Mouse (Mus musculus) limb, embryonic 12.5 days (tissue): ENCODE results near the gene Sdf4. TPM values are rescaled to one million over a fixed set of nuclear protein-coding genes. Genes with fewer than 3 reads are reported as not detected.
A peak's percentile ranks its signal among the peaks of the same experiment; 100 is the strongest.

Experiments
- ATAC-seq: fragments of 200-750 bp; cut with Nextera tagmentation; 2 replicates; pipeline ENCODE4 v1.8.0; 2017; ENCODE audit warnings: low read depth, moderate TSS enrichment; ENCODE audit not compliant: insufficient number of reproducible peaks, insufficient read depth, low FRiP score, low TSS enrichment
- H3K27ac ChIP-seq: fragments of 300-500 bp; sonication (generic); 2 replicates; pipeline ENCODE4 v1.5.1; 2016; ENCODE audit warnings: mild to moderate bottlenecking, moderate library complexity
- H3K27me3 ChIP-seq: fragments of 300-500 bp; sonication (generic); 2 replicates; pipeline ENCODE4 v1.6.1; 2016; ENCODE audit warnings: mild to moderate bottlenecking, moderate library complexity
- H3K36me3 ChIP-seq: fragments of 300-500 bp; sonication (generic); 2 replicates; pipeline ENCODE4 v1.6.1; 2016; ENCODE audit warnings: mild to moderate bottlenecking, moderate library complexity
- H3K4me1 ChIP-seq: fragments of 300-500 bp; sonication (generic); replicated peaks from 2 replicates; pipeline ENCODE4 v1.6.1; 2016
- H3K4me2 ChIP-seq: fragments of 300-500 bp; sonication (generic); 2 replicates; pipeline ENCODE4 v1.6.1; 2016; ENCODE audit warnings: mild to moderate bottlenecking, moderate library complexity
- H3K4me3 ChIP-seq: fragments of 300-500 bp; sonication (generic); replicated peaks from 2 replicates; pipeline ENCODE4 v1.5.1; 2016; ENCODE audit warnings: mild to moderate bottlenecking
- H3K9ac ChIP-seq: fragments of 300-500 bp; sonication (generic); replicated peaks from 2 replicates; pipeline ENCODE4 v1.6.1; 2016; ENCODE audit warnings: mild to moderate bottlenecking, moderate library complexity
- H3K9me3 ChIP-seq: fragments of 300-500 bp; sonication (generic); 2 replicates; pipeline ENCODE4 v1.6.1; 2016; ENCODE audit warnings: mild to moderate bottlenecking, moderate library complexity
- WGBS: fragments of 180-500 bp; shearing (Covaris S2); methylation state at CpG from one replicate; pipeline ENCODE4 v1.1.7; 2016; 5-methylcytosine and 5-hydroxymethylcytosine counted together
- microRNA counts: library from miRNA; unstranded; fragments of <30 nt; microRNA quantifications from one replicate; lab custom pipeline; 2017
- microRNA-seq: library from miRNA; unstranded; fragments of <30 nt; microRNA quantifications from one replicate; pipeline ENCODE4, GENCODE M21; 2017
- polyA plus RNA-seq: library from polyadenylated mRNA; unstranded; fragments of >200 nt; fragmentation: Nextera tagmentation; extraction: Ambion mirVana; gene quantifications from 2 replicates; pipeline ENCODE4 v1.2.1, GENCODE M21; 2016

Gene Sdf4
- polyA plus RNA-seq, 1 experiment from 2014 or later = 131 TPM

GRCm38 (mm10) chr4:156055173-156055572 is 62.5 kb downstream of the Sdf4 start:
- H3K27me3 ChIP-seq = no peaks in the 10 kb centered on the region
- no peak overlapping the region for H3K4me2 ChIP-seq
- peaks cover 8% of the 10 kb centered on the region for H3K4me1 ChIP-seq
- no peak for ATAC-seq
- H3K9ac ChIP-seq = no peak overlapping the region
- H3K27ac ChIP-seq = no peak overlapping the region
- 89% methylated on average over 5 of the region's 5 CpGs for WGBS
- H3K36me3 ChIP-seq = no peaks in the 10 kb centered on the region
- H3K9me3 ChIP-seq = no peaks in the 10 kb centered on the region
- no peak overlapping the region for H3K4me3 ChIP-seq

GRCm38 (mm10) chr4:156057702-156058101 is 65.0 kb downstream of the Sdf4 start:
- Histone ChIP-seq H3K36me3 (no peaks in the 10 kb centered on the region), H3K4me1 (peaks cover 8% of the 10 kb centered on the region), H3K4me3 (peak overlapping the region; percentile 5; the same call in 1 of the 2 replicates), H3K27ac (no peak overlapping the region), H3K4me2 (no peak overlapping the region), H3K27me3 (no peaks in the 10 kb centered on the region), H3K9me3 (no peaks in the 10 kb centered on the region), H3K9ac (no peak overlapping the region)
- 66% methylated on average over 10 of the region's 10 CpGs for WGBS
- no peak for ATAC-seq

- H3K27me3 ChIP-seq = no peaks in the 10 kb centered on the region
- peak overlapping the region; percentile 17 for H3K4me3 ChIP-seq
- ATAC-seq = no peak
- peak overlapping the region; percentile 8; the same call in 1 of the 2 replicates for H3K4me2 ChIP-seq
- no peak overlapping the region for H3K9ac ChIP-seq
- WGBS = 70% methylated on average over 9 of the region's 9 CpGs
- peak overlapping the region; percentile 45; the same call in 1 of the 2 replicates for H3K27ac ChIP-seq
- no peaks in the 10 kb centered on the region for H3K9me3 ChIP-seq
- no peaks in the 10 kb centered on the region for H3K36me3 ChIP-seq
- peaks cover 10% of the 10 kb centered on the region for H3K4me1 ChIP-seq
These were observed 66.2 kb downstream of the Sdf4 start for GRCm38 (mm10) chr4:156058826-156059225.

- Histone ChIP-seq H3K27me3 (no peaks in the 10 kb centered on the region), H3K4me1 (peaks cover 15% of the 10 kb centered on the region), H3K27ac (peak within 1 kb of the TSS; percentile 45; the same call in 1 of the 2 replicates), H3K9ac (no peak within 1 kb of the TSS), H3K4me3 (peak within 1 kb of the TSS; percentile 17), H3K4me2 (peak within 1 kb of the TSS; percentile 8; the same call in 1 of the 2 replicates), H3K9me3 (no peaks in the 10 kb centered on the region), H3K36me3 (no peaks in the 10 kb centered on the region)
- peak; percentile 71; the same call in 1 of the 2 replicates for ATAC-seq
- WGBS = 28% methylated on average over 5 of the region's 5 CpGs
These were observed 66.6 kb downstream of the Sdf4 start, which contains the start of gene Ttll10 for GRCm38 (mm10) chr4:156059261-156059660. Gene Ttll10, minus strand, starts transcription at chr4:156059414.

- H3K4me3 ChIP-seq = no peak overlapping the region
- ATAC-seq = no peak; the same call in 1 of the 2 replicates
These were observed 67.0 kb downstream of the Sdf4 start for GRCm38 (mm10) chr4:156059713-156060112.

More at GRCm38 (mm10) chr4:156059713-156060112, 67.0 kb downstream of the Sdf4 start:
- H3K27me3 ChIP-seq = no peaks in the 10 kb centered on the region
- 20% methylated on average over 10 of the region's 10 CpGs for WGBS
- H3K9ac ChIP-seq = no peak overlapping the region
- H3K9me3 ChIP-seq = no peaks in the 10 kb centered on the region
- 0 out of 2 replicates have a peak overlapping the region, but pooled peaks have one; percentile 8 for H3K4me2 ChIP-seq
- H3K27ac ChIP-seq = 0 out of 2 replicates have a peak overlapping the region, but pooled peaks have one; percentile 45
- no peaks in the 10 kb centered on the region for H3K36me3 ChIP-seq
- peaks cover 16% of the 10 kb centered on the region for H3K4me1 ChIP-seq

MicroRNAs encoded within 50 kb of the gene (microRNA counts, 519-probe panel; counts per million panel counts)
- 2,465 counts per million, percentile 9 among the panel's probes with 10 or more counts for microRNA mmu-miR-200a (lab: Ali Mortazavi, UCI)
- 5,744 counts per million, percentile 64 among the panel's probes with 10 or more counts for microRNA mmu-miR-200b (lab: Ali Mortazavi, UCI)
- 5,703 counts per million, percentile 61 among the panel's probes with 10 or more counts for microRNA mmu-miR-429 (lab: Ali Mortazavi, UCI)

Small RNAs within 50 kb of the gene (microRNA-seq; reads per million reads assigned to microRNA genes)
- gene Mir200a = 311 reads per million, percentile 64 among the genes with 10 or more reads in this experiment
- 1,032 reads per million, percentile 76 among the genes with 10 or more reads in this experiment for gene Mir200b
- 3,792 reads per million, percentile 88 among the genes with 10 or more reads in this experiment for gene Mir429

Other genes starting within 250 kb of the Sdf4 start
- gene Atad3a, start 231.8 kb upstream of the Sdf4 start, polyA plus RNA-seq = 104 and 108 TPM in 2 replicates
- 8.3 and 8.8 TPM in 2 replicates for gene Vwa1, start 218.2 kb upstream of the Sdf4 start, polyA plus RNA-seq
- gene Tmem88b, start 207.0 kb upstream of the Sdf4 start, polyA plus RNA-seq = 0.50 and 0.91 TPM in 2 replicates
- 0.18 TPM in 1 of 2 replicates, not detected in the other for gene Ankrd65, start 202.4 kb upstream of the Sdf4 start, polyA plus RNA-seq
- 217 and 228 TPM in 2 replicates for gene Mrpl20, start 190.0 kb upstream of the Sdf4 start, polyA plus RNA-seq
- 241 and 256 TPM in 2 replicates for gene Ccnl2, start 180.4 kb upstream of the Sdf4 start, polyA plus RNA-seq
- 146 and 151 TPM in 2 replicates for gene Aurkaip1, start 161.6 kb upstream of the Sdf4 start, polyA plus RNA-seq
- 44.9 and 62.1 TPM in 2 replicates for gene Mxra8, start 153.2 kb upstream of the Sdf4 start, polyA plus RNA-seq
- gene Dvl1, start 145.5 kb upstream of the Sdf4 start, polyA plus RNA-seq = 5.5 and 14.7 TPM in 2 replicates
- gene Tas1r3, start 129.5 kb upstream of the Sdf4 start, polyA plus RNA-seq = 0.39 and 0.74 TPM in 2 replicates
- gene Cptp, start 123.4 kb upstream of the Sdf4 start, polyA plus RNA-seq = 13.6 and 14.2 TPM in 2 replicates
- 82.0 and 82.9 TPM in 2 replicates for gene Ints11, start 123.3 kb upstream of the Sdf4 start, polyA plus RNA-seq
- gene Pusl1, start 101.1 kb upstream of the Sdf4 start, polyA plus RNA-seq = 45.4 and 48.5 TPM in 2 replicates
- 18.4 and 25.5 TPM in 2 replicates for gene Acap3, start 101.0 kb upstream of the Sdf4 start, polyA plus RNA-seq
- 165 and 169 TPM in 2 replicates for gene Ube2j2, start 49.0 kb upstream of the Sdf4 start, polyA plus RNA-seq
- 27.1 and 31.6 TPM in 2 replicates for gene C1qtnf12, start 30.6 kb upstream of the Sdf4 start, polyA plus RNA-seq
- 16.1 and 16.8 TPM in 2 replicates for gene B3galt6, start 223 bp upstream of the Sdf4 start, polyA plus RNA-seq
- 0.84 and 0.92 TPM in 2 replicates for gene Tnfrsf4, start 21.0 kb downstream of the Sdf4 start, polyA plus RNA-seq
- gene Tnfrsf18, start 33.3 kb downstream of the Sdf4 start, polyA plus RNA-seq = 1.8 and 1.9 TPM in 2 replicates
- gene Ttll10, start 66.5 kb downstream of the Sdf4 start, polyA plus RNA-seq = 0.58 and 1.3 TPM in 2 replicates
- 59.9 and 63.1 TPM in 2 replicates for gene 9430015G10Rik, start 117.1 kb downstream of the Sdf4 start, polyA plus RNA-seq
- gene Rnf223, start 137.6 kb downstream of the Sdf4 start, polyA plus RNA-seq = 0.63 and 0.86 TPM in 2 replicates
- gene Agrn, start 204.6 kb downstream of the Sdf4 start, polyA plus RNA-seq = 78.4 and 84.1 TPM in 2 replicates
- gene Isg15, start 207.9 kb downstream of the Sdf4 start, polyA plus RNA-seq = 0.40 and 0.95 TPM in 2 replicates
- 1.8 TPM in 2 replicates for gene AW011738, start 210.4 kb downstream of the Sdf4 start, polyA plus RNA-seq
- gene Perm1, start 223.0 kb downstream of the Sdf4 start, polyA plus RNA-seq = 0.45 and 0.66 TPM in 2 replicates
- gene Plekhn1, start 242.0 kb downstream of the Sdf4 start, polyA plus RNA-seq = 29.2 and 32.8 TPM in 2 replicates
- gene Noc2l, start 243.1 kb downstream of the Sdf4 start, polyA plus RNA-seq = 94.1 and 96.3 TPM in 2 replicates